8 mouse cellular contexts compared by ENCODE assay signal in the genomic region with DNA sequence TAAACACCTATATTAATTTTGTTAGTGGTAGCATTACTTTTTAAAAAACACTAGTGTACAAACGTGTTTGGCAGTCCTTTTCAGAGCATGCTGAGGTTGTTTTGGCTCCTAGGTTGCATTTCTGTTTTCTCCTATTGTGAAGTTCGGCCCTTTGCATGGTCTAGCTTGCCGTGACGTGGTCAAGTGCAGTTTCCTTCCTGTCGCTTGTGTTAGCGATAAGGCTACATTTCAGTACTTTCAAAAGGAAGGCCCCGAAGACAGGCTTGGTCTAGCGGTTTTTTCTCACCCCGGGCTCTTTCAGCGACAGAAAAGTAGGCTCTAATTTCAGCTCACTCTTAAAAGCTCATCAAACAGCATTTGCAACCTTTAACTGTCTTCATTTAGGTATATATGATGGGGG. TPM values are rescaled to one million over a fixed set of nuclear protein-coding genes. Genes with fewer than 3 reads are reported as not detected.
DNase-seq lines count a peak whose midpoint lies in the region; ATAC-seq and TF ChIP-seq lines count a peak whose summit lies in the region.
"Had no signal": no experiment of that assay in that cellular context is flagged by ENCODE, and none has a peak within 500 bp of the region (broad histone marks: within the 10 kb centered on the region; RNA-seq: fewer than 3 reads in every experiment).

No protein-coding gene starts in this region.

- H3K4me2 ChIP-seq in midbrain, embryonic 16.5 days (ENCODE audit: low read length), result no peak overlapping the region
- H3K4me2 ChIP-seq: embryonic facial prominence, embryonic 13.5 days had no signal

- intact Hi-C loops in gastrocnemius, postnatal 14 days (cut with DNase I; ENCODE audit: low total_unique reads), result no loop called here

- TF ChIP-seq CTCF in bone marrow macrophage, adult 2 months (IDR thresholded peaks at IDR 0.05; ENCODE audit: low read depth, low read length), result no peak

- TF ChIP-seq POLR2A in bone marrow macrophage, adult 2 months (IDR thresholded peaks at IDR 0.05; ENCODE audit: borderline replicate concordance, low read depth, low read length), result no peak

- no peaks in the 10 kb centered on the region for H3K36me3 ChIP-seq in midbrain, embryonic 16.5 days (ENCODE audit: control insufficient read depth, insufficient read depth, low read length)
- H3K36me3 ChIP-seq: embryonic facial prominence, embryonic 13.5 days had no signal

- no peaks in the 10 kb centered on the region for H3K9me3 ChIP-seq in midbrain, embryonic 16.5 days (replicated peaks; ENCODE audit: control insufficient read depth, low read length, poor library complexity, severe bottlenecking)
- H3K9me3 ChIP-seq: embryonic facial prominence, embryonic 13.5 days had no signal

- peak overlapping the region; percentile 73 for H3K27ac ChIP-seq in bone marrow macrophage, adult 2 months (ENCODE audit: insufficient read depth, low read depth, low read length)
- H3K27ac ChIP-seq in midbrain, embryonic 16.5 days (ENCODE audit: low read length), result no peak overlapping the region
- H3K27ac ChIP-seq: embryonic facial prominence, embryonic 13.5 days had no signal

- H3K9ac ChIP-seq in midbrain, embryonic 16.5 days (ENCODE audit: low read depth, low read length), result no peak overlapping the region
- H3K9ac ChIP-seq: embryonic facial prominence, embryonic 13.5 days had no signal

- DNase-seq in heart, adult 18-20 months, result peak; percentile 72 to 78
- DNase-seq in kidney, postnatal 4 days, result peak; percentile 15 to 41
- peak; percentile 77 to 84 for DNase-seq in natural killer cell, adult 2 months (ENCODE audit: low spot score in 2 of 2)
- no peak for DNase-seq in gastrocnemius, postnatal 14 days
- DNase-seq in cerebellum, adult 11-12 months, result no peak

- peaks cover 55% of the 10 kb centered on the region for H3K4me1 ChIP-seq in bone marrow macrophage, adult 2 months (ENCODE audit: control insufficient read depth, insufficient read depth, low read length)
- H3K4me1 ChIP-seq in midbrain, embryonic 16.5 days (ENCODE audit: control insufficient read depth, insufficient read depth, low read length), result no peaks in the 10 kb centered on the region

- H3K27me3 ChIP-seq in midbrain, embryonic 16.5 days (ENCODE audit: control insufficient read depth, insufficient read depth, low read depth, low read length), result no peaks in the 10 kb centered on the region
- H3K27me3 ChIP-seq: embryonic facial prominence, embryonic 13.5 days had no signal

- no peak for ATAC-seq in midbrain, embryonic 16.5 days

- H3K4me3 ChIP-seq in bone marrow macrophage, adult 2 months (ENCODE audit: insufficient read depth, low read length), result peak overlapping the region; percentile 36
- H3K4me3 ChIP-seq in midbrain, embryonic 16.5 days (ENCODE audit: low read depth, low read length), result no peak overlapping the region
- H3K4me3 ChIP-seq: embryonic facial prominence, embryonic 13.5 days had no signal

- WGBS in midbrain, embryonic 16.5 days, result 88% methylated on average over 10 of the region's 10 CpGs

RNA-seq across cellular contexts. Expression of gene Sugt1, which starts 52.2 kb away (rescaled TPM):
- polyA plus RNA-seq in bone marrow macrophage, adult 2 months (2012; ENCODE audit: insufficient read depth, insufficient read length, missing spikeins), result 179 and 188 TPM in 2 replicates
- 10 to 100 TPM; 68.8 TPM for total RNA-seq in heart, adult 18-20 months (2021)
- polyA plus RNA-seq in midbrain, embryonic 16.5 days (2015; fragmentation: Nextera tagmentation; extraction: Ambion mirVana), result 106 and 110 TPM in 2 replicates
- total RNA-seq in gastrocnemius, postnatal 14 days (2021), result 10 to 100 TPM; 67.2 to 69.8 TPM

RNA-seq across cellular contexts. Expression of gene Wbp4, which starts 54.0 kb away (rescaled TPM):
- 41.3 and 55.2 TPM in 2 replicates for polyA plus RNA-seq in bone marrow macrophage, adult 2 months (2012; ENCODE audit: insufficient read depth, insufficient read length, missing spikeins)
- total RNA-seq in heart, adult 18-20 months (2021), result 10 to 100 TPM; 20.5 to 21.7 TPM
- polyA plus RNA-seq in midbrain, embryonic 16.5 days (2015; fragmentation: Nextera tagmentation; extraction: Ambion mirVana), result 44.0 and 46.2 TPM in 2 replicates
- 10 to 100 TPM; 20.0 to 21.2 TPM for total RNA-seq in gastrocnemius, postnatal 14 days (2021)

RNA-seq across cellular contexts. Expression of gene Elf1, which starts 54.3 kb away (rescaled TPM):
- polyA plus RNA-seq in bone marrow macrophage, adult 2 months (2012; ENCODE audit: insufficient read depth, insufficient read length, missing spikeins), result 69.9 and 74.0 TPM in 2 replicates
- total RNA-seq in heart, adult 18-20 months (2021), result 10 to 100 TPM; 12.4 to 15.0 TPM
- polyA plus RNA-seq in midbrain, embryonic 16.5 days (2015; fragmentation: Nextera tagmentation; extraction: Ambion mirVana), result 2.0 and 2.9 TPM in 2 replicates
- total RNA-seq in gastrocnemius, postnatal 14 days (2021), result 1 to 10 TPM; 8.2 to 8.3 TPM

Comparison
In these comparisons a context has a peak if more than half of its experiments do, and no peak if none do; other contexts are left out.
1. DNase-seq: peak in heart, adult 18-20 months (2 of 2), kidney, postnatal 4 days (2 of 2) and natural killer cell, adult 2 months (2 of 2); none in gastrocnemius, postnatal 14 days (single experiment) and cerebellum, adult 11-12 months (single experiment).